Mouse (Mus musculus) liver, postnatal 0 days (tissue): ENCODE measurements around the gene Adprh. TPM values are rescaled to one million over a fixed set of nuclear protein-coding genes. Genes with fewer than 3 reads are reported as not detected.

Experiments
- ATAC-seq: fragments of 200-750 bp; cut with Nextera tagmentation; 2 replicates; pipeline ENCODE4 v1.8.0; 2017; ENCODE audit warnings: mild to moderate bottlenecking, moderate library complexity
- DNase-seq: peaks from one replicate; pipeline ENCODE4 v3.0.0-alpha.2; 2016
- H3K27ac ChIP-seq: fragments of 300-500 bp; sonication (generic); 2 replicates; pipeline ENCODE4 v1.5.1; 2014; ENCODE audit warnings: antibody characterized with exemption, moderate library complexity, mild to moderate bottlenecking, low read depth
- H3K27me3 ChIP-seq: fragments of 300-500 bp; sonication (generic); 2 replicates; pipeline ENCODE4 v1.6.1; 2014; ENCODE audit warnings: low read length, control low read depth, mixed read lengths; ENCODE audit not compliant: insufficient read depth
- H3K36me3 ChIP-seq: fragments of 300-500 bp; sonication (generic); replicated peaks from 2 replicates; pipeline ENCODE4 v1.6.1; 2014; ENCODE audit warnings: mild to moderate bottlenecking, control low read depth, low read length, moderate library complexity, mixed read lengths; ENCODE audit not compliant: insufficient read depth
- H3K4me1 ChIP-seq: fragments of 300-500 bp; sonication (generic); 2 replicates; pipeline ENCODE4 v1.6.1; 2014; ENCODE audit warnings: antibody characterized with exemption, mild to moderate bottlenecking, control low read depth; ENCODE audit not compliant: insufficient read depth
- H3K4me2 ChIP-seq: fragments of 300-500 bp; sonication (generic); 2 replicates; pipeline ENCODE4 v1.6.1; 2014; ENCODE audit warnings: low read depth, mild to moderate bottlenecking, low read length, moderate library complexity, mixed read lengths
- H3K4me3 ChIP-seq: fragments of 300-500 bp; sonication (generic); 2 replicates; pipeline ENCODE4 v1.5.1; 2014; ENCODE audit warnings: low read depth, low read length
- H3K9ac ChIP-seq: fragments of 300-500 bp; sonication (generic); replicated peaks from 2 replicates; pipeline ENCODE4 v1.6.1; 2014; ENCODE audit warnings: mild to moderate bottlenecking, moderate library complexity
- H3K9me3 ChIP-seq: fragments of 300-500 bp; sonication (generic); 2 replicates; pipeline ENCODE4 v1.6.1; 2016; ENCODE audit warnings: mild to moderate bottlenecking, control low read depth, low read length, mixed read lengths
- CTCF ChIP-seq: sonication (generic); IDR thresholded peaks from 2 replicates; pipeline ENCODE4 v1.5.1; 2016; ENCODE audit warnings: antibody characterized with exemption, low read depth
- EP300 ChIP-seq: IDR thresholded peaks from 2 replicates; pipeline ENCODE4 v1.6.1; 2016; ENCODE audit warnings: antibody characterized with exemption, low read depth, mild to moderate bottlenecking
- WGBS: fragments of 180-500 bp; shearing (Covaris S2); extraction: QIAGEN DNeasy Blood & Tissue Kit; methylation state at CpG from one replicate; pipeline ENCODE4 v1.1.7; 2014; ENCODE audit not compliant: insufficient replicate concordance; 5-methylcytosine and 5-hydroxymethylcytosine counted together
- polyA plus RNA-seq: library from polyadenylated mRNA; unstranded; fragments of >200 nt; fragmentation: Nextera tagmentation; extraction: Ambion mirVana; gene quantifications from 2 replicates; pipeline ENCODE4 v1.2.1, GENCODE M21; 2015

Gene Adprh
- polyA plus RNA-seq, 1 experiment from 2014 or later: 22.2 TPM

DNA sequence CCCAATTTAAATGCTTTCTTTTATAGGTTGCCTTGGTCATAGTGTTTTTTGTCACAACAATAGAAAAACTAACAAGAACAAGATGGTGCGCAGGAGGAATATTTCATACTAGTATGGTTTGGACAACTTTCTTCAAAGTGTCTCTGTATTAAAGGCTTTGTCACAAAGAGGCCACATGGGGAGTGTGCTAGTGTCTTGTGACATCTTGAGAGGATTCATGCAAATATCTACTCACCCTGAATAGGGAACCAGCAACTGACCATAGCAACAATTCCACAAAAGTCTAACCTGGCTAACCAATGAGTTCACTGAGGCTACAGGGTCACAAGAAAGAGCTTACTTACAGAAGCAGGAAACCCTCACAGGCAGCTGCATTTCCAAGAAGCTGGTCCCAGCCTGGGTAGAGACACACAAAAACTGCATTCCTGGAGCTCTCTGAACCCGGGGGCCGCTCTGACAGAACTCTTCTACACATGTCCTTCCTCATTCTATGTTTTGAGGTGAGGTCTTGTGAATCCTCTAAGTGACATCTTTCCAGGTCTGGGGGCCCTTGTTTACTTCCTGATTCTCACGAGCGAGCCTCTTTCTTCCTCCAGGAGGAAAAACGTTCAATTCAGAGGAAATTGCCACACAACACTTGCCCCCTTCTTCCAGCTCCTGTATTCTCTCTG is 57.3 kb downstream of the Adprh start:
- no peaks in the 10 kb centered on the region for H3K27me3 ChIP-seq
- TF ChIP-seq EP300 (no peak), CTCF (no peak)
- ATAC-seq (no peak), DNase-seq (no peak)
- peak overlapping the region; percentile 74 for H3K27ac ChIP-seq
- no peak overlapping the region for H3K4me3 ChIP-seq
- no peaks in the 10 kb centered on the region for H3K36me3 ChIP-seq
- no peak overlapping the region for H3K9ac ChIP-seq
- no peaks in the 10 kb centered on the region for H3K9me3 ChIP-seq
- H3K4me2 ChIP-seq: no peak overlapping the region
- H3K4me1 ChIP-seq: peaks cover 35% of the 10 kb centered on the region
- 37% methylated on average over 6 of the region's 6 CpGs for WGBS

DNA sequence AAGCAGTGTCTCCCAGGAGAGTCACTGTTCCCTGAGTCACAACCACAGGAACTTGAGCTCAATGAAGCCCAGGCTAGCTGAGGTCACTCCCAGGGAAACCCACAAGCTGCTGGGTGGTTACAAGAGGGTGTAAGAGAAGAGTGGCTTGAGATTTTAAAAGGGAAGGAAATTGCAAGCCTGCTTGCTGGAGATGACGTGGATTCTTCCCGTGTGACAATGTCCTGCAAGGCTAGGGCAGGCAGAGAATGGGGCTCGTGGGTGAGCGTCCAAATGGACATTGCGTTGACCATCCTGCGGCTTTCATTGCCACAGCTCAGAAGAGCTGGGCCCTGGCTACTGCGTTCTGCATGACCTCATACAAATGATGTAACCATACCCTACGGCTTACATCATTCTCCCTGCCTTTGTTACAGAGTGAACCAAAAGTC is 58.3 kb downstream of the Adprh start:
- ATAC-seq (peak; percentile 54), DNase-seq (no peak)
- Histone ChIP-seq H3K27ac (peak overlapping the region; percentile 74; the same call in 1 of the 2 replicates), H3K9ac (no peak overlapping the region), H3K9me3 (no peaks in the 10 kb centered on the region), H3K4me2 (no peak overlapping the region; the same call in 1 of the 2 replicates), H3K4me1 (peaks cover 25% of the 10 kb centered on the region), H3K27me3 (no peaks in the 10 kb centered on the region), H3K4me3 (no peak overlapping the region), H3K36me3 (no peaks in the 10 kb centered on the region)
- WGBS: 47% methylated on average over 8 of the region's 8 CpGs
- no peak for TF ChIP-seq CTCF
- no peak for TF ChIP-seq EP300

Other genes starting within 250 kb of the Adprh start
- 13.8 and 14.6 TPM in 2 replicates for gene Nr1i2, start 157.9 kb downstream of the Adprh start, polyA plus RNA-seq
- 0.04 TPM in 1 of 2 replicates, not detected in the other for gene Maats1, start 110.6 kb downstream of the Adprh start, polyA plus RNA-seq
- 274 and 276 TPM in 2 replicates for gene Cox17, start 105.7 kb downstream of the Adprh start, polyA plus RNA-seq
- not detected in 2 replicates for gene Gm21987, start 105.7 kb downstream of the Adprh start, polyA plus RNA-seq
- 10.8 and 12.6 TPM in 2 replicates for gene Popdc2, start 90.5 kb downstream of the Adprh start, polyA plus RNA-seq
- gene Pla1a, start 19.6 kb downstream of the Adprh start, polyA plus RNA-seq: 49.8 and 55.8 TPM in 2 replicates
- gene Cd80, start 2.9 kb upstream of the Adprh start, polyA plus RNA-seq: 0.13 and 0.15 TPM in 2 replicates
- 14.8 and 17.0 TPM in 2 replicates for gene Timmdc1, start 70.0 kb upstream of the Adprh start, polyA plus RNA-seq
- 6.1 and 6.3 TPM in 2 replicates for gene Poglut1, start 97.6 kb upstream of the Adprh start, polyA plus RNA-seq
- 15.7 and 18.4 TPM in 2 replicates for gene Tmem39a, start 106.0 kb upstream of the Adprh start, polyA plus RNA-seq